Mouse (Mus musculus): ENCODE measurements around the gene Gnl2.

DNA sequence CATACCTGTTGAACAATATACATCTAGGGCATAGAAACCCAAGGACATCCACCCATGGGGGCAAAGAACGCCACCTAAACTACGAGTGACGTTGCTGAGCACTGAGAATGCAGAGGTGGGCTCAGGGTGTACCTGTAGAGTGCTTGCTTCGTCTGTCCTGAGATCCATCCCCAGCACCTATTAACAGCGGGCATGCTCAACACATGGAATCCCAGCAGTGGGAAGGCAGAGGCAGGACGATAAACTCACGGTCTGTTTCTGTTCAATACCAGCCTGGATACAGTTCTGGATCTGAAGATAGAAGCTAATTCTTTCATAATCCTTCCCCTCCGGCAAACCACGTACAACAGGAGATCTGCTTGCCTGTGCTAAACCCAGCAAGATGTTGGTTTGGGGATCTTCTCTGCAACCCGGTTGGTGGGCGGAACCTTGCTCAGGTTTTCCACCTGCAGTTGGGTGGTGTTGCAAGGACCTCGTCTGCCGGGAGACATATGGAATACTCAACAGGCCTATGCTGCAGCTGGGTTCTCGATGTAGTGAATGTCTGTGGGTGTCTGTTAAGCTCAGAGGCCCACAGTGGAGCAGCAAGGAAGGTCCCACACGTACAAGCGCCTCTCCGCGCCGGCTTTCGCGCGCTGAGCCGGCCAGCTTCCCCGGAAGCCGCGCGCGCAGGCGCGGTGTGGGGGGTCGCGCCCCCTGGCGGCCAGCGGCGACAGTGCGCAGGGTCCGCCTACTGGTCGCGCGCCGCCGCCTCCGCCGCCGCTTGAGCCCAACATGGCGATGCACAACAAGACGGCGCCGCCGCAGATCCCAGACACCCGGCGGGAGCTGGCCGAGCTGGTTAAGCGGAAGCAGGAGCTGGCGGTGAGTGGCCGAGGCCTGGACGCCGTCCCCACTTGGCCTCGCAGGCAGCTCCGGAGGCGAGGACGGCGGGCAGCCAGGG is 68.3 kb downstream of the Gnl2 start, which contains the start of gene Meaf6:
- TF ChIP-seq CTCF (IDR thresholded peaks at IDR 0.05; ENCODE audit: borderline replicate concordance, insufficient read depth, low read length), result peak; percentile 63
- peak; percentile 77 for TF ChIP-seq POLR2A (IDR thresholded peaks at IDR 0.05; ENCODE audit: low read depth, low read length)

Measured in embryonic fibroblast, embryonic 13.5 days (primary cell).